ENCODE assay signal across 32 mouse cellular contexts in genomic region chr19:18766399-18766798, GRCm38 (mm10). TPM values are rescaled to one million over a fixed set of nuclear protein-coding genes. Genes with fewer than 3 reads are reported as not detected.
DNase-seq lines count a peak whose midpoint lies in the region; ATAC-seq and TF ChIP-seq lines count a peak whose summit lies in the region.
"Had no signal": no experiment of that assay in that cellular context is flagged by ENCODE, and none has a peak within 500 bp of the region (broad histone marks: within the 10 kb centered on the region; RNA-seq: fewer than 3 reads in every experiment).

No protein-coding gene starts in this region.

- WGBS in limb, embryonic 11.5 days, result 73% methylated on average over 5 of the region's 5 CpGs
- WGBS in limb, embryonic 10.5 days, result 85% methylated on average over 5 of the region's 5 CpGs
- 84% methylated on average over 5 of the region's 5 CpGs for WGBS in hindbrain, embryonic 10.5 days

- H3K36me3 ChIP-seq in limb, embryonic 11.5 days (ENCODE audit: control insufficient read depth, insufficient read depth, low read length), result no peaks in the 10 kb centered on the region
- no peaks in the 10 kb centered on the region for H3K36me3 ChIP-seq in limb, embryonic 10.5 days
- H3K36me3 ChIP-seq in CH12.LX (replicated peaks in 1 of 2; ENCODE audit: control insufficient read depth in 1 of 2, insufficient read depth in 1 of 2, low read length in 1 of 2), result no peaks in the 10 kb centered on the region
- H3K36me3 ChIP-seq in hindbrain, embryonic 10.5 days, result no peaks in the 10 kb centered on the region
- H3K36me3 ChIP-seq: forebrain, embryonic 10.5 days; forebrain, embryonic 15.5 days; heart, embryonic 12.5 days; hindbrain, embryonic 12.5 days; limb, embryonic 15.5 days; liver, embryonic 13.5 days; neural tube, embryonic 15.5 days had no signal

- no peaks in the 10 kb centered on the region for H3K9me3 ChIP-seq in limb, embryonic 11.5 days (ENCODE audit: control insufficient read depth, low read length)
- H3K9me3 ChIP-seq in limb, embryonic 10.5 days (replicated peaks), result no peaks in the 10 kb centered on the region
- no peaks in the 10 kb centered on the region for H3K9me3 ChIP-seq in CH12.LX (replicated peaks; ENCODE audit: low read length)
- H3K9me3 ChIP-seq in hindbrain, embryonic 10.5 days, result no peaks in the 10 kb centered on the region
- H3K9me3 ChIP-seq: forebrain, embryonic 10.5 days; forebrain, embryonic 15.5 days; heart, embryonic 12.5 days; hindbrain, embryonic 12.5 days; limb, embryonic 15.5 days; liver, embryonic 13.5 days; neural tube, embryonic 15.5 days had no signal

- no peaks in the 10 kb centered on the region for H3K4me1 ChIP-seq in limb, embryonic 11.5 days (ENCODE audit: control insufficient read depth, insufficient read depth, low read length)
- H3K4me1 ChIP-seq in limb, embryonic 10.5 days, result no peaks in the 10 kb centered on the region; the same call in 1 of the 2 replicates
- peaks cover 0 to 19% of the 10 kb centered on the region in 2 experiments; a peak in 2 of 4 replicates for H3K4me1 ChIP-seq in CH12.LX (ENCODE audit: control insufficient read depth in 1 of 2, insufficient read depth in 2 of 2)
- no peaks in the 10 kb centered on the region for H3K4me1 ChIP-seq in hindbrain, embryonic 10.5 days (replicated peaks)
- H3K4me1 ChIP-seq: forebrain, embryonic 10.5 days; forebrain, embryonic 15.5 days; heart, embryonic 12.5 days; hindbrain, embryonic 12.5 days; limb, embryonic 15.5 days; neural tube, embryonic 15.5 days had no signal

- no peaks in the 10 kb centered on the region for H3K27me3 ChIP-seq in limb, embryonic 11.5 days (ENCODE audit: control insufficient read depth, insufficient read depth, low read length)
- no peaks in the 10 kb centered on the region for H3K27me3 ChIP-seq in limb, embryonic 10.5 days (ENCODE audit: low read depth, poor library complexity, severe bottlenecking)
- no peaks in the 10 kb centered on the region for H3K27me3 ChIP-seq in CH12.LX (replicated peaks)
- H3K27me3 ChIP-seq in hindbrain, embryonic 10.5 days (ENCODE audit: insufficient read depth, poor library complexity, severe bottlenecking), result no peaks in the 10 kb centered on the region
- H3K27me3 ChIP-seq: forebrain, embryonic 15.5 days; heart, embryonic 12.5 days; hindbrain, embryonic 12.5 days; limb, embryonic 15.5 days; neural tube, embryonic 15.5 days had no signal

- H3K27ac ChIP-seq in limb, embryonic 11.5 days (replicated peaks; ENCODE audit: low read depth, low read length), result no peak overlapping the region
- no peak overlapping the region for H3K27ac ChIP-seq in limb, embryonic 10.5 days
- H3K27ac ChIP-seq in CH12.LX (ENCODE audit: insufficient read depth, low read depth), result no peak overlapping the region
- no peak overlapping the region for H3K27ac ChIP-seq in hindbrain, embryonic 10.5 days
- H3K27ac ChIP-seq: forebrain, embryonic 10.5 days; forebrain, embryonic 15.5 days; gastrocnemius, adult 2 months; hindbrain, embryonic 12.5 days; kidney, postnatal 0 days; limb, embryonic 15.5 days; liver, embryonic 13.5 days; neural tube, embryonic 15.5 days had no signal

- H3K4me2 ChIP-seq in limb, embryonic 11.5 days (ENCODE audit: low read depth, severe bottlenecking), result no peak overlapping the region
- peak overlapping the region; percentile 62; the same call in 1 of the 2 replicates for H3K4me2 ChIP-seq in CH12.LX (ENCODE audit: insufficient read depth, low read depth, poor library complexity, severe bottlenecking)
- H3K4me2 ChIP-seq: forebrain, embryonic 15.5 days; heart, embryonic 12.5 days; hindbrain, embryonic 12.5 days; limb, embryonic 15.5 days; liver, embryonic 13.5 days; neural tube, embryonic 15.5 days had no signal

- peak; percentile 12 for DNase-seq in limb, embryonic 11.5 days (ENCODE audit: low spot score)
- DNase-seq in limb, embryonic 10.5 days (ENCODE audit: low spot score), result no peak
- peak; percentile 72 for DNase-seq in CH12.LX (ENCODE audit: extremely low read depth)
- peak; percentile 73 for DNase-seq in fibroblast of lung, adult 2 months (ENCODE audit: low read depth)
- DNase-seq in frontal cortex, adult 2 months (ENCODE audit: extremely low spot score in 1 of 2, low spot score in 1 of 2), result no peak
- DNase-seq in heart, postnatal 14 days, result no peak
- no peak for DNase-seq in hindbrain, embryonic 10.5 days (ENCODE audit: low spot score)
- DNase-seq: adrenal gland, postnatal 14 days; B cell, adult 2 months; cerebellum, adult 11 months; cerebellum, adult 9-10 months; cerebellum, postnatal 36 days; gastrocnemius, adult 2 months; gastrocnemius, postnatal 36 days; heart, adult 18-20 months; kidney, adult 8-10 months; kidney, postnatal 4 days; liver, embryonic 13.5 days; lung, postnatal 10 days; midbrain, embryonic 14.5 days; retina, postnatal 1 day; right cerebral cortex, postnatal 14 days; spleen, adult 18-20 months; thymus, postnatal 14 days had no signal

- no peak for TF ChIP-seq CTCF in CH12.LX (conservative IDR thresholded peaks at IDR 0.05 in 1 of 2, IDR thresholded peaks at IDR 0.05 in 1 of 2; ENCODE audit: low read depth in 2 of 2, low read length in 2 of 2)

- intact Hi-C loops in heart, postnatal 14 days (cut with DNase I), result no loop called here

- H3K79me2 ChIP-seq in CH12.LX (replicated peaks; ENCODE audit: control insufficient read depth, extremely low read depth, insufficient read depth, poor library complexity, severe bottlenecking), result no peaks in the 10 kb centered on the region

- dilution Hi-C loops in CH12.LX (cut with MboI; ENCODE audit: extremely low pct_ligation_motif_present, extremely low pct_unique_long_range_greater_than_20kb, low sequenced_read_pairs), result no loop called here

- no peak for TF ChIP-seq RAD21 in CH12.LX (IDR thresholded peaks at IDR 0.05; ENCODE audit: low read depth, low read length)

- TF ChIP-seq POLR2A in CH12.LX (IDR thresholded peaks at IDR 0.05; ENCODE audit: low read depth, low read length), result no peak

- no peak overlapping the region for H3K9ac ChIP-seq in limb, embryonic 11.5 days (ENCODE audit: low read length)
- H3K9ac ChIP-seq in CH12.LX (ENCODE audit: insufficient read depth, low read depth), result no peak overlapping the region
- H3K9ac ChIP-seq: forebrain, embryonic 15.5 days; heart, embryonic 12.5 days; hindbrain, embryonic 12.5 days; limb, embryonic 15.5 days; liver, embryonic 13.5 days; neural tube, embryonic 15.5 days had no signal

- in situ Hi-C loops in CH12.LX (cut with MboI; ENCODE audit: low pct_ligation_motif_present, low pct_unique_long_range_greater_than_20kb, low sequenced_read_pairs), result no loop called here

- TF ChIP-seq EP300 in CH12.LX (IDR thresholded peaks at IDR 0.05; ENCODE audit: low read length), result peak; percentile 97

- no peak overlapping the region for H3K4me3 ChIP-seq in limb, embryonic 11.5 days (ENCODE audit: low read depth, low read length)
- H3K4me3 ChIP-seq in limb, embryonic 10.5 days, result no peak overlapping the region
- no peak overlapping the region for H3K4me3 ChIP-seq in CH12.LX (replicated peaks in 1 of 3; ENCODE audit: low read depth in 2 of 3, low read length in 2 of 3, poor library complexity in 1 of 3)
- no peak overlapping the region for H3K4me3 ChIP-seq in hindbrain, embryonic 10.5 days
- H3K4me3 ChIP-seq: forebrain, embryonic 10.5 days; forebrain, embryonic 15.5 days; gastrocnemius, adult 2 months; heart, embryonic 12.5 days; hindbrain, embryonic 12.5 days; limb, embryonic 15.5 days; liver, embryonic 13.5 days; neural tube, embryonic 15.5 days had no signal

- ATAC-seq in limb, embryonic 11.5 days (ENCODE audit: insufficient number of reproducible peaks, low FRiP score, low TSS enrichment, low read depth), result no peak
- ATAC-seq: forebrain, embryonic 15.5 days had no signal

TF ChIP-seq in CH12.LX, 34 proteins besides CTCF, POLR2A, EP300 and RAD21 (continues in another document):
- TF ChIP-seq CHD2 (IDR thresholded peaks at IDR 0.05; ENCODE audit: low read length) (peak; percentile 51; the same call in 1 of the 2 replicates), MEF2A (IDR thresholded peaks at IDR 0.05; ENCODE audit: borderline replicate concordance, low read depth, low read length) (peak; percentile 49; the same call in 1 of the 2 replicates), MAFK (IDR thresholded peaks at IDR 0.05; ENCODE audit: insufficient replicate concordance, low read length) (0 out of 2 replicates have a peak, but pooled peaks have one; percentile 57), SIN3A (IDR thresholded peaks at IDR 0.05; ENCODE audit: low read length) (no peak), CHD1 (IDR thresholded peaks at IDR 0.05; ENCODE audit: low read depth, low read length) (no peak), JUND (conservative IDR thresholded peaks at IDR 0.05; ENCODE audit: low read depth, low read length) (peak; percentile 94), ETS1 (conservative IDR thresholded peaks at IDR 0.05; ENCODE audit: low read depth, low read length) (peak; percentile 77), BHLHE40 (IDR thresholded peaks at IDR 0.05; ENCODE audit: low read depth, low read length) (peak; percentile 51), E2F4 (IDR thresholded peaks at IDR 0.05; ENCODE audit: insufficient replicate concordance, low read depth, low read length) (no peak), TBP (conservative IDR thresholded peaks at IDR 0.05; ENCODE audit: low read depth, low read length) (peak; percentile 68; the same call in 1 of the 2 replicates), MAX (IDR thresholded peaks at IDR 0.05; ENCODE audit: low read length) (no peak), JUN (IDR thresholded peaks at IDR 0.05; ENCODE audit: insufficient read depth, low read depth, low read length) (peak; percentile 76)

RNA-seq across cellular contexts. Expression of gene Trpm6, which starts 16.6 kb away (rescaled TPM):
- 0.38 and 0.43 TPM in 2 replicates for polyA plus RNA-seq in limb, embryonic 11.5 days (2014; fragmentation: Nextera tagmentation; extraction: Ambion mirVana)
- polyA plus RNA-seq in limb, embryonic 10.5 days (2016; fragmentation: Nextera tagmentation; extraction: Ambion mirVana), result 0.23 and 0.73 TPM in 2 replicates
- total RNA-seq in CH12.LX (2012; rRNA removed) (0.04 TPM in 1 of 2 replicates, not detected in the other), CH12.LX (2014; rRNA removed) (not detected in 2 replicates)
- not detected in 2 replicates for polyA plus RNA-seq in CH12.LX (2012; ENCODE audit: insufficient read length, low read depth)
- polyA plus RNA-seq in frontal cortex, adult 2 months (2012; rRNA removed), result 0.30 and 0.32 TPM in 2 replicates
- total RNA-seq in heart, postnatal 14 days (2021), result under 1 TPM; 0.12 to 0.15 TPM
- 0.25 and 0.31 TPM in 2 replicates for polyA plus RNA-seq in hindbrain, embryonic 10.5 days (2016; fragmentation: Nextera tagmentation; extraction: Ambion mirVana)
- total RNA-seq: monocyte, adult 5-6 weeks had no signal

RNA-seq across cellular contexts. Expression of gene D030056L22Rik, which starts 53.4 kb away (rescaled TPM):
- 38.5 and 38.7 TPM in 2 replicates for polyA plus RNA-seq in limb, embryonic 11.5 days (2014; fragmentation: Nextera tagmentation; extraction: Ambion mirVana)
- polyA plus RNA-seq in limb, embryonic 10.5 days (2016; fragmentation: Nextera tagmentation; extraction: Ambion mirVana), result 26.7 and 26.8 TPM in 2 replicates
- total RNA-seq in CH12.LX (2012; rRNA removed) (20.6 and 24.1 TPM in 2 replicates), CH12.LX (2014; rRNA removed) (73.7 and 76.0 TPM in 2 replicates)
- 24.7 and 29.2 TPM in 2 replicates for polyA plus RNA-seq in CH12.LX (2012; ENCODE audit: insufficient read length, low read depth)
- 32.7 TPM in 2 replicates for polyA plus RNA-seq in frontal cortex, adult 2 months (2012; rRNA removed)
- 10 to 100 TPM in 1 of 2 experiments, 1 to 10 TPM in 1; 9.8 to 11.5 TPM for total RNA-seq in heart, postnatal 14 days (2021)
- polyA plus RNA-seq in hindbrain, embryonic 10.5 days (2016; fragmentation: Nextera tagmentation; extraction: Ambion mirVana), result 50.8 and 56.0 TPM in 2 replicates

Comparison
In these comparisons a context has a peak if more than half of its experiments do, and no peak if none do; other contexts are left out.
1. DNase-seq: peak in limb, embryonic 11.5 days (single experiment), CH12.LX (single experiment) and fibroblast of lung, adult 2 months (single experiment); none in limb, embryonic 10.5 days (single experiment), frontal cortex, adult 2 months (0 of 2), heart, postnatal 14 days (0 of 2) and hindbrain, embryonic 10.5 days (single experiment).